Mouse (Mus musculus) stomach, postnatal 0 days (tissue): Measurements from ENCODE around the gene Adpgk.

Experiments used
- CTCF ChIP-seq: IDR thresholded peaks from 2 replicates; pipeline ENCODE4 v1.5.1; 2016; ENCODE audit warnings: antibody characterized with exemption, low read depth, mild to moderate bottlenecking, moderate library complexity
- EP300 ChIP-seq: optimal IDR thresholded peaks from 2 replicates; pipeline ENCODE3; 2016; ENCODE audit warnings: antibody characterized with exemption

DNA sequence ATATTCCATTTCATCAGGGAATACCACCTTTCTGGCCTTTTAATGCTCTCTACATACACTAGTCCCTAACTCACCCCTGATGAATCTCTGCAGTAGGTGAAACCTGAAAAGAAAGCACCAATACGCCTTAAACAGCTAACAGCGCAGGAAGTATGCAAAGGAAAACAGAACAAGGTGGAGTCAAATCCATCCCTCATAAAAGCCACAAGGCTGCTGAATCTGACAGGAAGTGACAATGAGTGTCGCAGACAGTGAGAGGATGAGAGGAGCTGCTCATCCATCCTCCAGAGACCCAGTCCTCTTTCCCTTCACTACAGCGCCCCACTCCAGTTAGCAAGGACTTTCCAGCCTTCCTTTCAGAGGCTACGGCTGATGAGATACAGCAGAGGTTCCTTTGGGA, 47.1 kb downstream of the Adpgk start:
- TF ChIP-seq CTCF (no peak), EP300 (no peak)
